Comparison of ENCODE assay signal across 15 mouse cellular contexts in the genomic region with DNA sequence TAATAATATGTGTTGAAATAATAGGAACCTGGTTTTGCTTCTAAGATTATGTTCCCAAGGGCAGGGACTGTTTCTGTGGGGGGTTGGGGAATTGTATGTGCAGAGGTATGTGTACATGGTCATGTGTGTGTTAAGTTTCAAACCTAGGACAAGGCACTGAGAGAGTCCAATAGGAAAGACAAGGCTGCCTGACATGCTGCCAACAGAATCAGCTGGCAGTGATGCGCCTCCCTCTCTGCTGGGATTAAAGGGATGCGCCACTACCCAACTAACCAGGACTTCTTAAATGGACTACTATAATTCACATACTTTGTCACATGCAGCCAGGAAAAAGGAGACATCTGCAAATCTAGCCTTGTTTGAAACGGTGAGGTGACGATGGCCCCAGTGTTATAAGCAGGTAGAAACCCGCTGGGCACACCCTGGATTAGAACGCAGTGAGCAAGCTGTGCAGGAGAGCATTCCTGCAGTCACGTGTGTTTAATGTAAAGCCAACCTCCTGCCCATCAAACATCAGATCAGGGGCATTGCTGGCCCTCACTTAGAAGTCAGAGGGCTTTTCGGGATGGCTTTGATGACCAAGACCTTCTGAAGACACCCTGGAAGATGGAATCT. TPM values are rescaled to one million over a fixed set of nuclear protein-coding genes. Genes with fewer than 3 reads are reported as not detected.
DNase-seq lines count a peak whose midpoint lies in the region; ATAC-seq and TF ChIP-seq lines count a peak whose summit lies in the region.
"Had no signal": no experiment of that assay in that cellular context is flagged by ENCODE, and none has a peak within 500 bp of the region (broad histone marks: within the 10 kb centered on the region; RNA-seq: fewer than 3 reads in every experiment).

No protein-coding gene starts in this region.

- no peak for TF ChIP-seq CTCF in liver, postnatal 0 days (IDR thresholded peaks at IDR 0.05; ENCODE audit: low read depth)
- TF ChIP-seq CTCF in thymus, adult 2 months (IDR thresholded peaks at IDR 0.05; ENCODE audit: borderline replicate concordance, control insufficient read depth, extremely low read depth, insufficient read depth, low read length, poor library complexity), result no peak

- no peaks in the 10 kb centered on the region for H3K27me3 ChIP-seq in embryonic facial prominence, embryonic 11.5 days (ENCODE audit: control insufficient read depth, insufficient read depth, low read length)
- peaks cover 49% of the 10 kb centered on the region for H3K27me3 ChIP-seq in embryonic facial prominence, embryonic 10.5 days (replicated peaks; ENCODE audit: low read depth, poor library complexity, severe bottlenecking)
- H3K27me3 ChIP-seq in liver, embryonic 13.5 days, result peaks cover 15% of the 10 kb centered on the region
- no peaks in the 10 kb centered on the region for H3K27me3 ChIP-seq in liver, postnatal 0 days (ENCODE audit: insufficient read depth, low read length)
- H3K27me3 ChIP-seq in embryonic facial prominence, embryonic 14.5 days (replicated peaks; ENCODE audit: control insufficient read depth, insufficient read depth, low read length), result no peaks in the 10 kb centered on the region
- no peaks in the 10 kb centered on the region for H3K27me3 ChIP-seq in stomach, embryonic 14.5 days (ENCODE audit: control insufficient read depth, insufficient read depth, low read length)
- H3K27me3 ChIP-seq in thymus, adult 2 months (ENCODE audit: control insufficient read depth, insufficient read depth, low read length), result no peaks in the 10 kb centered on the region
- H3K27me3 ChIP-seq: neural tube, embryonic 12.5 days had no signal

- peaks cover 5% of the 10 kb centered on the region for H3K4me1 ChIP-seq in embryonic facial prominence, embryonic 11.5 days (ENCODE audit: control insufficient read depth, insufficient read depth, low read length)
- H3K4me1 ChIP-seq in embryonic facial prominence, embryonic 10.5 days, result peaks cover 58% of the 10 kb centered on the region
- H3K4me1 ChIP-seq in liver, embryonic 13.5 days (replicated peaks), result peaks cover 35% of the 10 kb centered on the region
- peaks cover 9% of the 10 kb centered on the region; the same call in 1 of the 2 replicates for H3K4me1 ChIP-seq in liver, postnatal 0 days (ENCODE audit: insufficient read depth)
- H3K4me1 ChIP-seq in embryonic facial prominence, embryonic 14.5 days (ENCODE audit: control insufficient read depth, insufficient read depth, low read length), result peaks cover 23% of the 10 kb centered on the region
- H3K4me1 ChIP-seq in stomach, embryonic 14.5 days (ENCODE audit: control insufficient read depth, insufficient read depth, low read length), result peaks cover 21% of the 10 kb centered on the region; the same call in 1 of the 2 replicates
- peaks cover 2% of the 10 kb centered on the region; the same call in 1 of the 2 replicates for H3K4me1 ChIP-seq in thymus, adult 2 months (replicated peaks; ENCODE audit: control insufficient read depth, insufficient read depth, low read length)

- ATAC-seq in embryonic facial prominence, embryonic 11.5 days (replicated peaks; ENCODE audit: insufficient number of reproducible peaks, low FRiP score, low TSS enrichment, low read depth), result no peak
- no peak for ATAC-seq in liver, embryonic 13.5 days (ENCODE audit: low read depth)
- ATAC-seq in liver, postnatal 0 days, result no peak
- no peak for ATAC-seq in embryonic facial prominence, embryonic 14.5 days (ENCODE audit: low read depth)
- ATAC-seq in stomach, embryonic 14.5 days (ENCODE audit: insufficient number of reproducible peaks, insufficient read depth, low FRiP score, low read depth), result no peak

- H3K4me3 ChIP-seq in embryonic facial prominence, embryonic 11.5 days (ENCODE audit: low read depth, low read length), result no peak overlapping the region
- H3K4me3 ChIP-seq in embryonic facial prominence, embryonic 10.5 days, result no peak overlapping the region
- no peak overlapping the region for H3K4me3 ChIP-seq in liver, embryonic 13.5 days (replicated peaks)
- no peak overlapping the region for H3K4me3 ChIP-seq in liver, postnatal 0 days (ENCODE audit: low read depth, low read length)
- H3K4me3 ChIP-seq in embryonic facial prominence, embryonic 14.5 days (ENCODE audit: low read depth, low read length), result no peak overlapping the region
- H3K4me3 ChIP-seq in stomach, embryonic 14.5 days (ENCODE audit: low read depth, low read length), result no peak overlapping the region
- no peak overlapping the region for H3K4me3 ChIP-seq in thymus, adult 2 months (ENCODE audit: control insufficient read depth, insufficient read depth, low read length)

- no peak for TF ChIP-seq POLR2A in thymus, adult 2 months (IDR thresholded peaks at IDR 0.05; ENCODE audit: control insufficient read depth, extremely low read depth, insufficient read depth, low read length, poor library complexity)

- no peaks in the 10 kb centered on the region for H3K9me3 ChIP-seq in embryonic facial prominence, embryonic 11.5 days (replicated peaks; ENCODE audit: control insufficient read depth, low read length)
- no peaks in the 10 kb centered on the region for H3K9me3 ChIP-seq in embryonic facial prominence, embryonic 10.5 days
- no peaks in the 10 kb centered on the region for H3K9me3 ChIP-seq in liver, embryonic 13.5 days (replicated peaks)
- no peaks in the 10 kb centered on the region for H3K9me3 ChIP-seq in liver, postnatal 0 days (ENCODE audit: low read length)
- no peaks in the 10 kb centered on the region for H3K9me3 ChIP-seq in embryonic facial prominence, embryonic 14.5 days (ENCODE audit: control insufficient read depth, low read length)
- H3K9me3 ChIP-seq in stomach, embryonic 14.5 days (ENCODE audit: control insufficient read depth, low read depth, low read length), result no peaks in the 10 kb centered on the region
- H3K9me3 ChIP-seq: limb, embryonic 12.5 days; neural tube, embryonic 12.5 days had no signal

- no peaks in the 10 kb centered on the region for H3K36me3 ChIP-seq in embryonic facial prominence, embryonic 11.5 days (replicated peaks; ENCODE audit: control insufficient read depth, insufficient read depth, low read depth, low read length)
- no peaks in the 10 kb centered on the region for H3K36me3 ChIP-seq in embryonic facial prominence, embryonic 10.5 days (replicated peaks)
- H3K36me3 ChIP-seq in liver, embryonic 13.5 days, result no peaks in the 10 kb centered on the region
- no peaks in the 10 kb centered on the region for H3K36me3 ChIP-seq in liver, postnatal 0 days (replicated peaks; ENCODE audit: insufficient read depth, low read length)
- H3K36me3 ChIP-seq in embryonic facial prominence, embryonic 14.5 days (ENCODE audit: control insufficient read depth, insufficient read depth, low read length), result no peaks in the 10 kb centered on the region
- H3K36me3 ChIP-seq in stomach, embryonic 14.5 days (ENCODE audit: control insufficient read depth, insufficient read depth, low read length), result no peaks in the 10 kb centered on the region
- H3K36me3 ChIP-seq in thymus, adult 2 months (ENCODE audit: control insufficient read depth, insufficient read depth, low read length), result no peaks in the 10 kb centered on the region
- H3K36me3 ChIP-seq: limb, embryonic 12.5 days; neural tube, embryonic 12.5 days had no signal

- 40% methylated on average over 8 of the region's 8 CpGs for WGBS in embryonic facial prominence, embryonic 11.5 days
- 43% methylated on average over 8 of the region's 8 CpGs for WGBS in embryonic facial prominence, embryonic 10.5 days
- WGBS in liver, embryonic 13.5 days (ENCODE audit: insufficient replicate concordance), result 64% methylated on average over 8 of the region's 8 CpGs
- WGBS in liver, postnatal 0 days (ENCODE audit: insufficient replicate concordance), result 59% methylated on average over 8 of the region's 8 CpGs
- WGBS in embryonic facial prominence, embryonic 14.5 days, result 39% methylated on average over 8 of the region's 8 CpGs
- 52% methylated on average over 8 of the region's 8 CpGs for WGBS in stomach, embryonic 14.5 days
- WGBS in thymus, adult 2 months, result 86% methylated on average over 8 of the region's 8 CpGs

- peak; percentile 9 for DNase-seq in embryonic facial prominence, embryonic 11.5 days (ENCODE audit: low spot score)
- DNase-seq in embryonic facial prominence, embryonic 10.5 days (ENCODE audit: low spot score), result no peak
- no peak for DNase-seq in liver, embryonic 13.5 days
- no peak for DNase-seq in liver, postnatal 0 days
- DNase-seq in embryonic facial prominence, embryonic 14.5 days (ENCODE audit: low spot score), result peak; percentile 26
- DNase-seq in thymus, adult 2 months, result no peak
- DNase-seq in spleen, postnatal 10 days (ENCODE audit: low spot score in 2 of 2), result no peak
- DNase-seq: cerebellum, adult 2 months; gastrocnemius, postnatal 10 days; heart, postnatal 10 days; kidney, adult 18-20 months; right cerebral cortex, postnatal 14 days had no signal

- no peak overlapping the region for H3K9ac ChIP-seq in embryonic facial prominence, embryonic 11.5 days (replicated peaks; ENCODE audit: low read length)
- H3K9ac ChIP-seq in liver, embryonic 13.5 days, result no peak overlapping the region
- H3K9ac ChIP-seq in liver, postnatal 0 days (replicated peaks), result no peak overlapping the region
- H3K9ac ChIP-seq in embryonic facial prominence, embryonic 14.5 days (ENCODE audit: low read depth, low read length), result no peak overlapping the region
- no peak overlapping the region for H3K9ac ChIP-seq in stomach, embryonic 14.5 days (replicated peaks; ENCODE audit: low read depth, low read length)

- no peak overlapping the region for H3K27ac ChIP-seq in embryonic facial prominence, embryonic 11.5 days (replicated peaks; ENCODE audit: low read depth, low read length)
- H3K27ac ChIP-seq in embryonic facial prominence, embryonic 10.5 days (replicated peaks), result no peak overlapping the region
- H3K27ac ChIP-seq in liver, embryonic 13.5 days, result no peak overlapping the region
- H3K27ac ChIP-seq in liver, postnatal 0 days (ENCODE audit: low read depth), result no peak overlapping the region
- H3K27ac ChIP-seq in embryonic facial prominence, embryonic 14.5 days (replicated peaks; ENCODE audit: low read depth, low read length), result no peak overlapping the region
- H3K27ac ChIP-seq in stomach, embryonic 14.5 days (ENCODE audit: low read length), result peak overlapping the region; percentile 39; the same call in 1 of the 2 replicates
- H3K27ac ChIP-seq in thymus, adult 2 months (ENCODE audit: control insufficient read depth, insufficient read depth, low read length), result no peak overlapping the region
- H3K27ac ChIP-seq: limb, embryonic 12.5 days; neural tube, embryonic 12.5 days had no signal

- TF ChIP-seq EP300 in liver, postnatal 0 days (IDR thresholded peaks at IDR 0.05; ENCODE audit: low read depth), result no peak

- no peak overlapping the region for H3K4me2 ChIP-seq in embryonic facial prominence, embryonic 11.5 days (ENCODE audit: low read depth, low read length)
- H3K4me2 ChIP-seq in liver, embryonic 13.5 days, result peak overlapping the region; percentile 39; the same call in 1 of the 2 replicates
- no peak overlapping the region for H3K4me2 ChIP-seq in liver, postnatal 0 days (ENCODE audit: low read depth, low read length)
- peak overlapping the region; percentile 51; the same call in 1 of the 2 replicates for H3K4me2 ChIP-seq in embryonic facial prominence, embryonic 14.5 days (ENCODE audit: low read depth, low read length)
- H3K4me2 ChIP-seq in stomach, embryonic 14.5 days (replicated peaks; ENCODE audit: low read depth, low read length), result peak overlapping the region; percentile 42

RNA-seq across cellular contexts. Expression of a gene that starts 4.0 kb away (rescaled TPM):
- 7.2 and 7.6 TPM in 2 replicates for polyA plus RNA-seq in embryonic facial prominence, embryonic 11.5 days (2014; fragmentation: Nextera tagmentation; extraction: Ambion mirVana)
- 7.4 and 7.5 TPM in 2 replicates for polyA plus RNA-seq in embryonic facial prominence, embryonic 10.5 days (2016; fragmentation: Nextera tagmentation; extraction: Ambion mirVana)
- 1.4 and 1.7 TPM in 2 replicates for polyA plus RNA-seq in liver, embryonic 13.5 days (2015; fragmentation: Nextera tagmentation; extraction: Ambion mirVana)
- 0.98 and 1.1 TPM in 2 replicates for polyA plus RNA-seq in liver, postnatal 0 days (2015; fragmentation: Nextera tagmentation; extraction: Ambion mirVana)
- polyA plus RNA-seq in embryonic facial prominence, embryonic 14.5 days (2014; fragmentation: Nextera tagmentation; extraction: Ambion mirVana), result 7.3 and 9.6 TPM in 2 replicates
- polyA plus RNA-seq in stomach, embryonic 14.5 days (2014; fragmentation: Nextera tagmentation; extraction: Ambion mirVana), result 8.4 and 9.0 TPM in 2 replicates
- polyA plus RNA-seq in thymus, adult 2 months (2012; rRNA removed), result 22.0 and 27.6 TPM in 2 replicates

RNA-seq across cellular contexts. Expression of a gene that starts 33.2 kb away (rescaled TPM):
- 23.7 and 25.5 TPM in 2 replicates for polyA plus RNA-seq in embryonic facial prominence, embryonic 11.5 days (2014; fragmentation: Nextera tagmentation; extraction: Ambion mirVana)
- polyA plus RNA-seq in embryonic facial prominence, embryonic 10.5 days (2016; fragmentation: Nextera tagmentation; extraction: Ambion mirVana), result 20.8 and 23.9 TPM in 2 replicates
- polyA plus RNA-seq in liver, embryonic 13.5 days (2015; fragmentation: Nextera tagmentation; extraction: Ambion mirVana), result 6.1 and 6.9 TPM in 2 replicates
- 6.1 and 8.0 TPM in 2 replicates for polyA plus RNA-seq in liver, postnatal 0 days (2015; fragmentation: Nextera tagmentation; extraction: Ambion mirVana)
- polyA plus RNA-seq in embryonic facial prominence, embryonic 14.5 days (2014; fragmentation: Nextera tagmentation; extraction: Ambion mirVana), result 16.5 and 18.2 TPM in 2 replicates
- polyA plus RNA-seq in stomach, embryonic 14.5 days (2014; fragmentation: Nextera tagmentation; extraction: Ambion mirVana), result 17.6 and 21.8 TPM in 2 replicates
- polyA plus RNA-seq in thymus, adult 2 months (2012; rRNA removed), result 14.9 and 16.7 TPM in 2 replicates

Comparison
In these comparisons a context has a peak if more than half of its experiments do, and no peak if none do; other contexts are left out.
1. DNase-seq: peak in embryonic facial prominence, embryonic 11.5 days (single experiment) and embryonic facial prominence, embryonic 14.5 days (single experiment); none in embryonic facial prominence, embryonic 10.5 days (single experiment), liver, embryonic 13.5 days (single experiment), liver, postnatal 0 days (single experiment), thymus, adult 2 months (single experiment) and spleen, postnatal 10 days (0 of 2).
2. H3K4me2 ChIP-seq: peak in liver, embryonic 13.5 days (single experiment), embryonic facial prominence, embryonic 14.5 days (single experiment) and stomach, embryonic 14.5 days (single experiment); none in embryonic facial prominence, embryonic 11.5 days (single experiment) and liver, postnatal 0 days (single experiment).